Mouse (Mus musculus) cerebellum, adult 8-10 months (tissue): ENCODE measurements around the gene Musk.

Experiments
- DNase-seq: peaks from one replicate; pipeline ENCODE4 v3.0.0; 2022

Gene Musk

DNA sequence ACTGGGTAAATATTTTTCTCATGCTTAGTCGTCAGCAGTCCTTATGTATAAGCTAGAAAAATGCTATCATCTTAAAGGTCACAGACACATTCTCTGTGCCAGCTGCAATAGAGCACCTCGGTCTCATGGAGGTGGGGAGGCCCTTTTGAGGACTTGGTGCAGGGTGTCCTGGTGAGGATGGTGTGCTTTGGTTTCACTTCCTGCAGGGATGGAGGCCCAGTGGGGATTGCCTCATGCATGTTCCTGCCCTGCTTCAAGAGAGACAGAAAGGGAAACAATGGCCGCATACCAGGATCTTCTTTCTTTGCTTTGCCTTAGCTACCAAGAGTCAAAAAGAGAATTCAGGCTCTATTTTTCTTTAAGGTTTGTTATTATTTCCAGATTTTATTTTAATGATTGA is 31.8 kb downstream of the Musk start:
- DNase-seq: no peak

DNA sequence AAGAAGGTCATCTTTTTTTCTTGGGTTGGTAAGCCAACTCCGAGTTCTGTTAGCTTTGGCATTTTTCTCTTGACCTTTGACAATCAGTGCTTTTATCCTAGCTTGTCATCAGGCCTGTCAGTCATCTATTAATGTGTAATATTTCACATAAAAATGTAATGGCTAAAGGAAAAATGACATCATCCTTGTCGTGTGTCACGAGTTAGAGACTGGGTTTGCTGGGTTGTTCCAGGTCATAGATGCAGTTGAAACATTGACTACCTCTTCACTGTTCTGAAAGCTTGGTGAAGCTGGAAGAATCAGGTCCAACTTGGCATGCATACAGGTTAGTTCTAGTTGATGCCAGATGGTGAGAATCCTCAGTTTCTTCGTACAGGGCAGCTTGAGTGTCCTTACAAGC is 34.5 kb downstream of the Musk start:
- no peak for DNase-seq

DNA sequence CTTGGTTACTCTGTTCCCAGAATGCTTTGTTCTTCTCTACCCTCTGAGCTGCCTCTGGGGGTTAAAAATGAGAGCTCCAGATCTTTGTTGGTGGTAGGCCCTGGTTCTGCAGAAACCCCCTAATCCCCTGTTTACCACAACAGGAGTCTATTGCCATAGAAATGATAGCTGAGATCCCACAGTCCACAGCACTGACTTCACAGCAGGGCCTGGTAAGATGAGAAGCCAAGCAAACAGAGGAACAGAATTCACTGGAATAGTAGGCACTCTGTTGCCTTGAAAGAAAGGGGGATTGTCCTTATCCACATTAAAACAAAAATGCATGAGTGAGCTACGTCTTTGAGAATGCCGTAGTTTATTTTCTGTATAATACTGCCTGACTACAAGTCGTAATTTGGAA is 41.0 kb downstream of the Musk start:
- DNase-seq: no peak

DNA sequence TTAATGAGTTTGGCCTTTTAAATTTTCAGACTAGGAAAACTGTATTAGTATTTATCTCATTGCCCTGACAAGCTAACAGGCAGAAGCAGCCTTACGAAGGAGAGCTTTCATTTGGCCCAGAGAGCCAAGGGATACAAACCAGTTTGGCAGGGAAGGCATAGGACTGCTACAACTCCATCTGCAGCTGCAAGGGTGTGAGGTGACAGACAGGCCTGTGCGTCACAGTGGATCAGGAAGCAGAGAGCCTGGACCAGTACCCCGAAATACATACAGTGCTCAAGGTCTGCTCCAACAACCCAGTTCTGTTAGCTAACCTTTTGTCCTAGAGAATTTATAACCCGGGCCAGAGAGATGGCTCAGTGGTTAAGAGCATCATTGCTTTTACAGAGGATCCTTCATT is 42.5 kb downstream of the Musk start:
- DNase-seq: no peak

DNA sequence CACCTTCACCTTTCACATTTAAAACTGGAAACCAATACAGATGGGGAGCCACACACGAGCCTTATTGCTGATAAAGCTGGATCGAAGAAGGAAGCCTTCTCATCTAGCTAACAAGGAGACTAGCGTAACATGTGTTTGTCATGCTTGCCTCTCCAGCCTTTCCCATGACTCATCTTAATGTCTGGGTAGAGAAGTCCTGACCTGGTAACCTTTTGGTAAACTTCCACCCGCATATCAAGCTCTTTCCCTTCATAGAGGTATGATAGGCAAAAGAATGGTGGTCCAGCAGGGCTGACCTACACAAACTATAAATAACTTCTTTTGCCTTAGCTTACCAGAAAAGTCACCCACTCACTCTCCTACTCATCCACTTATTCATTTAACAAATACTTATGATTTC is 44.3 kb downstream of the Musk start:
- DNase-seq: no peak

DNA sequence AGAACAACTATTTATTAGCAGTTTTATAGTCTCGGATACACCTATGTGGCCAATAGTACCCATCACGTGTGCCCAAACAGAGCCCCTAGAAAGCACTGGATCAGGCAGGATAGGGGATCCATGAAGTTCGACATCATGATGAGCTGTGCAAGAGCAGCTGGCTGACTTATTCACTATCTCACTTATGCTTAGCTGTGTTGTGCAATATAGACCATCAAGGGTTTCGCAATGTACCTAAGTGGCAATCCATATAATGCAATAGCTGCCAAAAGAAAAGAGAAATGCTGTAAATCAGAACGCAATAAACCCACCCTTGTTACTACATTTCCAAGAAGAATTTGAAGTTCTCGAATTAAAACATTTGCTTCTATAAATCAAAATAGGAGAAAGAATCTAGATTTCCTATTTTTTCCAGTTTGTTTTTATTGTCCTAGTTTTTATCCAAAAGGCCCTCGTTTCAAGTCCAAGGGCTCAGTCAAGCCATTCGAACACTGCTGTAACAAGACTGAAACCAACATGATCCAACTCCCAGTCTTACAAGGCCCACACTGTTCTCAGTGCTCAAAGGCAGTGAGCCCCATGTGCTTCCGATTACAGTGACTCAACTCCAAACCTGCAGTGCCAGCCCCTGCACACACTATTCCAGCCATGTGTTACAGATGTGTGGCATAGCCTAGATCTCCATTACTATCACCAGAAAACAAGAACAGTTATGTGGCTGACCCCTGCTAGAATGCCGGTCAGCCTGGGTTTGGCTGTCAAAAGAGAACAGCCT is 45.3 kb downstream of the Musk start:
- DNase-seq: no peak

DNA sequence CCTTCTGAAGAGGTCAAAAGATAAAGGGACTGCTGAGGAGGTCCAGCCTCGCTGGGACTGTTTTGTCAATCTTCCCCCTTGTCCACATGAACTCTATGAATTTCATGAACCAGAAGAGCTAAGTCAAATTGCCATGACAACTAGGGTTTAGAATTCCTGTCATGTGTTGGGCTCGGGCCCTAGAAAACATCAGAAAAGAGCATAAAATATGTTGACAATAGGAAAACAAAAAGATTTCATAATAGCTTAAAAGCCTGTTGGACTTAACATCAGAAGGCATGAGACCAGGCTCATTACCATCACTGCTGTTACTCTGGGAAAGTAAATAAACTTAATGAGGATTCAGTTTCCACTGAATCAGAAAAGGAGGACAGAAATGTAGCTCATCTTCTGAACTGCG is 46.6 kb downstream of the Musk start:
- DNase-seq: no peak

DNA sequence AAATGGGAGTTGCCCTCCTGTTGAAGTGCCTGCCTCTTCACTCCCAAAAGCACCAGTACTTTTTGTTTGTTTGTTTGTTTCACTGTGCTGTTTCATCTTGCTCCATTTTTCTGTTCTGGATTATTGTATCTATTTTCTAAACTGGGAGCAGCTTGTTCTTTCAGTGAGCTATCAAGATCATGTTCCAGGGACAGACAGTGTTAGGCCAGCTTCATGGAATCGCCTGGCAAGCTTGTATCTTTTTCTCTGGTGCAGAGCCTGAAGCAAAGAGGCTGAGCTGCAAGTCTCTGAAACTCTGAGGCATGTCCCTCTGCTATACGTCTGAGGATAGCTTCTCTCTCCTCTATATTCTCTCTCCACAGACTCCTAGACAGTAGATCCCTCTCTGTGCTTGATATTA is 50.5 kb downstream of the Musk start:
- no peak for DNase-seq

DNA sequence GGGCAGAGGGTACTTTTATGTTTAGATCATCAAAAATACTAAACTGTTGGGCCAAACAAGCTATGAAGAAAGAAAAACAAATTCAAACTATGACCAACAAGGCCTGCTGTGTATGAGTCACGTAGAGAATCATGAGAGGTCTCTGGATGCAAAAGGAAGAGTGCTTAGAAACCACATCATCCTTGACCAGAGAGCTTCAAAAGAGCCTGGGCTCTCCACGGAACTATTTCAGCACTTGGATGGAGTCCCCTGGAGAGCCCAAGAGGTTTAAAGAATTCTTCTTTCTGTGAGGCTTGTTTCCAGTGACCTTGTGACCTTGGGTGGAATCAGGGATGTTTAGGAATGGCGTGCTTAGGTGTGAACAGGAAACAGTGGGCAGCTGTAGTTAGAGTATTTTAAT is 53.5 kb downstream of the Musk start:
- no peak for DNase-seq

DNA sequence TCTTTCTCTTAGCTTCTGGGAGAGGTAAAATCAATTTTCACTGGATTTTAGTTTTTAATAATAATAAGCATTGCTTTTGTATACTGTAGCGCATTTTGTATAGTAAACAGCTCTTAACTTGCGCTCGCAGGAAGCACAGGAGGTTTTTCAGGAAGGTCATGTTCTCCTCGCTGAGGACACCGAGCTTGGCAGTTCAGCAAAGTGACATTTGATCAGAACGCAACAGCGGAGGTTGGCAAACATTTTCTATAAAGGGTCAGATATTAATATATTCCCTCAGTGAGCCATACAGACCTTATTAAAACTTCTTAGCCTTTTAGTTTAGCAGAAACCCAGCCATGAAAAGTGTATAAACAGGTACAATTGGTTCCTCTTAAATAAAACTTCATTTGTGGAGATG is 64.4 kb downstream of the Musk start:
- DNase-seq: no peak

DNA sequence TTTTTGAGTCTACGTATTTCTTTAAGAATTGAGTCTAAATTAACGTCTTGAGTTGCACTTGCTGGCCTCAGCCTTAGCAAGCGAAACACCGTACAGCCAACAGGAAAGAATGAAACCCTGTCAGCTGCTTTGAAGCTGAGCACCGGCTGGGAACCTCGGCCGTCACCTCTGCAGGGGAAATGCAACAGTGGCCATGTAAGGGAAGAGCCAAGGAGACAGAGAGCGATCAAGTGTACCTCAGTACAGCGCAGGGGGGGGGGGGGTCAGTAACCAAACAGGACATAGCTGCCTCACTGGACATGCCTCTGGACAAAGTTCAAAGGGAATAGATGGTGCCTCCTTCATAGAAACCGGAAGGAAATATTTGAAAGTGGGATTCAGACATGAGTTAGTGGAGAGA is 65.4 kb downstream of the Musk start:
- DNase-seq: no peak

DNA sequence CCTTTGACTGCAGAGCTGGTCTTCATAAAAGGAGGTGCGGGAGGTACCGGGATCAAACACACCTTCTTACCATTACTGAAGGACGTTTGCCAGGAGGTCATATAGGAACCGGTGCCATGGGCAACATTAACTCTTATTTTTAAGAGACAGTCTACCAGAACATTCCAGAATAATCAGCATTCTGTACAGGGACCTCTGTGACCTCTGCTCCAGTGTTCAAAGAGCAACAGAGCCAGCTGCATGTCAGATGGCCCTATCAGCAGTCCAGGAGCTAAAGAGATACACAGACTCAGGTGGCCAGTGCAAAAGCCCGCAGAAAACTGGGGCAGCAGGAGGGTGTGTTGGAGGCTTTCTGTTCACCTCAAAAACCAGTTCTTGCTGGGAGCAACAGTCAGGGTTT is 65.8 kb downstream of the Musk start:
- no peak for DNase-seq

DNA sequence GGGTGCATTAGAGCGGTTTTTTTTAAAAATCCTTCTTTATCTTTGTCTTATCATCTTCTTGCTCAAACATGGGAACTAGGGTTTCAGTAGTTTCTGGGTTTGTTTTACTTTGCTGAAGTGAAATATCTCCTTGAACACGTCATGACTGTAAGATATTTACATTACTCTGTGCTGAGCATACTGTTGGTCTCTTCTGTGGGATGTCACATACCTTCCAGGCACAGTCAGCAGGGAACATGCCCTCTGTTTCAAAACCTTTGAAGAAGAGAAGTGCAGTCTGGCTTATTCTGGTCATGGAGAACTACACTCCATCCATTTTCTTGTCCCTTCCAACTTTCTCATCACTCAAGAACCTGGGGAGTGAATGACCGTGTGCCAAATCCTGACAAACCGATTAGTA is 73.2 kb downstream of the Musk start:
- DNase-seq: no peak

DNA sequence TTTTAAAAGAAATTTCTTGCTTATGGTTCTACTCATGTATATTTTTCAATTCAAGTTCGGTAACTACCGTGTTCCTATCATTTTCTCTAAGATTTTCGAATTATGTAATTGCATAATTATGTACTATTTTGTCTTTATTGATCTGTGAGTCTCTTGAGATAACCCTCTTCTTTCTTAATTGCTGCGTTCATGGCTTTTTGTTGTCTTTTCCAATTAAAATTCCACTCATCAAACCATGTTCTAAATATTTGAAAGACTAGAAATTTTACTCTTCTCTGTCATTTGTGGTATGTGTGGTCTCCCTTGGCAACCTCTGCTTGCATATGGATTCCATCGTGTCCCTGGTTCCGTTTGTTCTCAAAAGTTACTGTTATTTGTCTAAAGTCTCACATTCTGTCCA is 79.6 kb downstream of the Musk start:
- DNase-seq: no peak

DNA sequence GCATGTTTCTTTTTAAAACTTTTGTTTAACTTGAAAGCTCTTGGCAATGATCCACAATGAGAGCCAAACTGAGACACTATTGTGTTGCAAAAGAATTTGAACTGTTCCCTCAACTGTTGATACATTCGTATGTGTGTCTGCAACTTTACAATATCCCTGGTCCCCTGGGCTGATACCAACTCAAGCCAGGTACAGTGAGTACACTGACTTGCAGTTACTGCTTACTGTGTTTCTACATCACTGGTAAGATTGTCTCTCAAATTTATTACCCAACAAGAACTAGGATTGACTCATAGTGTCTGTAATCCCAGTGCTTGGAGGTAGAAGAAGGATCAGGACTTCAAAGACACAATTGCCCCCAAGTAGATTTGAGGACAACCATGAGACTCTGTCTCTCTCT is 85.3 kb downstream of the Musk start:
- DNase-seq: no peak

DNA sequence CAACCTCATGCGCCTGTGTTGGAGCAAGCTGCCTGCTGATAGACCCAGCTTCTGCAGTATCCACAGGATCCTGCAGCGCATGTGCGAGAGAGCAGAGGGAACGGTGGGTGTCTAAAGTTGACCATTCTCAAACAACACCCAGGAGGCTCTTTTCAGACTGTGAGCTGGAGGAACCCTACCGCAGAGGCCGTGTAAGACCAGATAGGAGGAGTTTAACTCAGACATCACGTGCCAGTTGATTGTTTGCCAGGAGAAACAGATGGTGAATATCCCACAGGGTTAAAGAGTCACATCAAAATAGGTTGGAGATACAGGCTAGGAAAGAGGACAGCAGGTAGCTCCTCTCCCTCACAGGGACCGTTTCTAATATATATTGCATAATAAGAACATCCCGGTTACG is 87.8 kb downstream of the Musk start:
- peak; percentile 73 for DNase-seq

DNA sequence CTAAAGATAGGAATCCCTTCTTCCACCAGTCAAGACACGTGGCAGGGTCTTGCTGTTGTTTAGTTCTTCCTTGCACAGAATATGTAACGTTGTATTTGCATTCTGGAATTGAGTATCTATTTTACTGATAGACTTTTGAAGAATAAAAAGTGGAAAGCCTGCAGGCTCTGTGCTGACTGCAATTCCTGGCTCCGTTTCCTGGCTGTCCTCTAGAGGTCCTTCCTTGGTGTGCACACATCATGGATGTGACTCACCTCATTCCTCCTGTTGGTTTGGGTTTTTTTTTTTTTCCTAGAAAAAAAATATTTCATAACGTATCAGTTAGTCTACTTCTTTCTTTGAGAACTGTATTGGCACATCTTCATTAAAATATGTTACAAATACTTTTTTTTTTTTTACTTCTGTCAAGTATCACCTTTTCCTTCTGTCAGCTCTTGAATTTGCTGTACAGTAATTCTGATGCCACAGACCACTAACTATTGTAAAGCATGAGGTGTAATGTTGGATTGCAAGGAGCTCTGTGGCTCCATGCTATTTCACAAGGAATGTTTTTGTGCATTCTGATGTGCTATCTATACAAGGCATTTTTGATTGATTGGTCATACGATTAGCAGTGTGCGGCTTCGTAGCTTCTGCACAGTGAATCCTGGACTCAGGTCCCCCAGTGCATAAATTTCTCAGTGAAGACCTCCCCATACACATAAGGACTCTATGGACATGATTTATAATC is 88.5 kb downstream of the Musk start:
- DNase-seq: peak; percentile 67

DNA sequence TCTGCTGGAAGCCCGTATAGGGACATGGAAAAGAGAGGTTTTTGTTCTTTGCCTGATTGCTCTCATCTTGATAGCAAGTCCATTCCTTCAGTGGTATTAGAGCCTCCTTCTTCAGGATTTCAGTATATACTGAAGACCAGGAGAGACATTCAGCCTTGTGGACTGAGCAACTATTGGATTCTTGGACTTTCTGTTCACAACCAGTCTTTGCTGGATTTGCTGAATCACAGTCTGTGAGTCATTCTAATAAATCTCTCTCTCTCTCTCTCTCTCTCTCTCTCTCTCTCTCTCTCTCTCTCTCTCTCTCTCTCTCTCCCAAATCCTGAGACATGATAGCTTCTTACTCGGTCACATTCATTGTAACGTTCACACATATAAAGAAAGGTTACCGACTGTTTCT is 93.4 kb downstream of the Musk start:
- DNase-seq: no peak

DNA sequence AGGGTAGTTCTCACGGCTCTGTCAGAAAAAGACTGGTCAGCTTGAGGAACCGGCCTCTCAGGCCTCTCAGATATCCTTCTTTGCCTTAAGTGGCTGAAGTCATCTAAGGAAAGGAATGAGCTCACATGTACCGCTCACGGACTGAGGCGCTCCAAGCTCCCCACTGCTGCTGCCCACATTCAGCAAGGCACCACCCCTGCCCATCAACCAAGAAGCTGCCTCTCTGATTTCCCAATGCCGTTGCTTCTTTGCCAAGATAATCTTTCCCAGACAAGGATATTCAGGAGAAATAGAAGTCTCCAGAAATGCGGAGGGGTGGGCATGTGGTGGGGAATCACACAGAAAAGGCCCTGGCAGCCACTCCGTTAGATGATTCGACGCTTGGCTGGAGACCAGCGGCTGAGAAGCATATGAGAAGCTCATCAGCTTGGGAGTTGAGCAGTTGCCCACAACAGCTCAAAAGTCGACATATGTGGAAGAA is 115.1 kb downstream of the Musk start:
- DNase-seq: no peak

DNA sequence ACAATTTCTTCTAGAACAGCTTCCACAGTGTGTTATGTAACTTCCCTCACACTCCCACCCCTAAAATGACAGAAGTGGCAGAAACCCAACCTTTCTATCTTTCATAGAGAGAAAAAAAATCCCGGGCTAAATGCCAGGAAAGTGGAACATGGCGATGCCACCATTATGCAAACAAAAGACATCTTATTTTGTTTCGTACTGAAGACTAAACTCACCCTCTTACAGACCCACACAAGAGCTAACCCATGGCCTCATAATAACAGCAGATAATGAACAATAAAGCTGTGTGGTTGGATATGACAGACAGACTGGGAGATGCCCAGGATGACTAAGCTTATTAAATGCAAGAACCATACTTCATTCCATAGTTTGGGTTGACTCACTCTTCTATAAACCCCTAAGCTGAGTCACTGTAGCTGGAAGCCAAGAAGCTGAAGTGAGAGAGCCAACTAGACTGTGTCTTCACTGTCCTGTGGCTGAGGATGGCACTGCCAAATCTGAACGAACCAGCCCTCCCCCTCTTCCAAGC is 116.3 kb downstream of the Musk start:
- DNase-seq: no peak

DNA sequence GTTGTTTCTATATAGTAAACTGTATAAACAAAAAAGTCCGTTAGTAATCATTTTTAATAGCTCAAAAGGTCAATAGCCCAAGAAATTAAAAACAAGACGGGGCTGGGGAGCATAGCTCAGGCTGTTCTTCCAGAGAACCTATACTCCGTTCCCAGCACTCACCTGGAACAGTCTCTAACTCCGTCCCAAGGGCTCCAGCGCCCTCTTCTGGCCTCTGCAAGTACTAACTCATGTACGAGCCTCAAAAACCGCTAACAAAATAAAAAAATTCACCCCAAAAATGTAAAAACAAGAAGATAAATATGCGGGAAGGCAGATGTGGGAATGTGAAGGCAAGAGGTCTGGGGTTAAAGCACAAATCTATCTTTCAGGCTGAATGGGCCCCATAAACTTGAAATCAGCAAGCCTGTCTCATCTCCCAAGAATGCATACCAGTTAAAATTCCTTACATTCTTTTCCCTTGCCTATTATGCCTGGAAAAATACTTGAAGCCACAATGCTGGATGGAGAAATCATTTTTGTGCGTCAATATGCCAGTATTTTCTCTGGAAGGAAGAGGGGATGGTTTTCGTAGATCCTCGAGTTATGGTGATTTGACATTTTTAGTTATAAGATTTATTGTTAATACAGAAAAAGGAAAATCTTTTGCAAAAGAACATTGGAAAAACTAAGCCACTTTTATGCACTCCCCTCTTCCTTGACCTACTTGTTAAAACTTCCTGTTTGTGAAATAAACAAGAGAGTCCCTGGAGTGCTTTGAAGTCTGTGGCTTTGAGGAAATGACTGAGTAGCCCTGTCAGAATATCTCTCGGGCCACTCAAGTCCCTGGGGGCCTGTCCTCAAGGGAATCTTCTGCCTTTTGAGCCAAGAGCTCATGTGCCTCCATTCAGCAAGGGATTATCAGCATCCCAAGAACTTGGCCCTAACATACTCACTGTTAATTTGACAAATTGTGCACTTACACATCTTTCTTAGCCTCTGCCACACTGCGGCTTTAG is 127.7 kb downstream of the Musk start:
- no peak for DNase-seq

DNA sequence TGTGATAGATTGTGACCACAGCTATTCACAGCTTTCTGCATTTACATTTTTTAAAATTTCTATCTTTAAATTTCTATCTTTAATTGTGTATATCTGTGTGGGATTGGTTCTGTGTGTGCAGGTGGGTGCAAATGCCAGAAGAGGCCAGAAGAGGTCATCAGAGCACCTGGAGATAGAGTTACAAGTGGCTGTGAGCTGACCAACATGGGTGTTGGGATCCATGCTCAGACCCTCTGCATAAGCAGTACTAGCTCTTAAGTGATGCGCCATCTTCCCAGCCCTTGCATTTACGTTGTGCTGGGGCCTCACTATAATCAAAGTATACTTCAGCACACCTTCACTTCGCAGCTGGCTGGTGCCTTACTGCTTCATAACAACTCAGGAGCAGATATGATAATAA is 129.8 kb downstream of the Musk start:
- DNase-seq: no peak

DNA sequence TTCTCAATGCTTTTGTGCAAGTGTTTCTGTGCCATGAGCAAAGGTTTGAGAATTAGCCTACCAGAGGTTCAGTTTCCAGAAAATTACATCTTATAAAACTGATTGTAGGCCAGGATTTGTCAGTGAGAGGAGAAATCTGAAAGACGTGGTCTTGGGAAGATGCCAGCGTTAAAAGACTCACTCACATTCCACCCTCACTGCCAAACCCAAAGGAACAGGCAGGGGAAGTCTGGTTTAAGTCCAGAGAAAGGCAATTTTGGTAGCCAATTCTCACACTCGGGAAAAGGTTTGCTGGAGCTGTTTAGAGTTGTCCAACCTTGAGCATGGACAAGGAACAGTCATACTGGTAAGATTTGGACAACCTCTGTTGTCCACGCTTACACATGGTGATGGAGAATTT is 131.6 kb downstream of the Musk start:
- DNase-seq: no peak
